Mouse (Mus musculus): ENCODE data around the gene E2f2.

GRCm38 (mm10) chr4:136179456-136179855 lies 7.3 kb downstream of the E2f2 start:
- no peak for TF ChIP-seq CTCF (IDR thresholded peaks at IDR 0.05; ENCODE audit: extremely low read depth, insufficient read depth, low read length)
- no peak for TF ChIP-seq POLR2A (IDR thresholded peaks at IDR 0.05; ENCODE audit: extremely low read depth, insufficient read depth, low read length)
